Mouse (Mus musculus) kidney, embryonic 14.5 days (tissue): ENCODE results near the gene Dusp19. TPM values are rescaled to one million over a fixed set of nuclear protein-coding genes. Genes with fewer than 3 reads are reported as not detected.

Experiments used
- ATAC-seq: fragments of 200-750 bp; cut with Nextera tagmentation; 2 replicates; pipeline ENCODE4 v1.8.0; 2017; ENCODE audit warnings: moderate number of reproducible peaks, mild to moderate bottlenecking, moderate TSS enrichment, moderate library complexity; ENCODE audit not compliant: low FRiP score, low TSS enrichment
- H3K27ac ChIP-seq: fragments of 300-500 bp; sonication (generic); 2 replicates; pipeline ENCODE4 v1.5.1; 2014; ENCODE audit warnings: low read depth, mild to moderate bottlenecking, low read length, moderate library complexity, mixed read lengths
- H3K27me3 ChIP-seq: fragments of 300-500 bp; sonication (generic); 2 replicates; pipeline ENCODE4 v1.6.1; 2014; ENCODE audit warnings: mild to moderate bottlenecking, low read length; ENCODE audit not compliant: control insufficient read depth, insufficient read depth
- H3K36me3 ChIP-seq: fragments of 300-500 bp; sonication (generic); 2 replicates; pipeline ENCODE4 v1.6.1; 2014; ENCODE audit warnings: low read length, mixed read lengths; ENCODE audit not compliant: control insufficient read depth, insufficient read depth
- H3K4me1 ChIP-seq: fragments of 300-500 bp; sonication (generic); 2 replicates; pipeline ENCODE4 v1.6.1; 2014; ENCODE audit warnings: low read length, mixed read lengths; ENCODE audit not compliant: control insufficient read depth, insufficient read depth
- H3K4me2 ChIP-seq: fragments of 300-500 bp; sonication (generic); replicated peaks from 2 replicates; pipeline ENCODE4 v1.6.1; 2014; ENCODE audit warnings: low read depth, mild to moderate bottlenecking, low read length
- H3K4me3 ChIP-seq: fragments of 300-500 bp; sonication (generic); 2 replicates; pipeline ENCODE4 v1.5.1; 2014; ENCODE audit warnings: mild to moderate bottlenecking, low read length
- H3K9ac ChIP-seq: fragments of 300-500 bp; sonication (generic); 2 replicates; pipeline ENCODE4 v1.6.1; 2014; ENCODE audit warnings: low read depth, mild to moderate bottlenecking, low read length, moderate library complexity
- H3K9me3 ChIP-seq: fragments of 300-500 bp; sonication (generic); 2 replicates; pipeline ENCODE4 v1.6.1; 2016; ENCODE audit warnings: low read length; ENCODE audit not compliant: control insufficient read depth
- WGBS: fragments of 180-500 bp; shearing (Covaris S2); extraction: QIAGEN DNeasy Blood & Tissue Kit; methylation state at CpG from one replicate; pipeline ENCODE4 v1.1.7; 2014; 5-methylcytosine and 5-hydroxymethylcytosine counted together
- microRNA counts: library from miRNA; unstranded; fragments of <30 nt; microRNA quantifications from one replicate; lab custom pipeline; 2017
- microRNA-seq: library from miRNA; unstranded; fragments of <30 nt; microRNA quantifications from one replicate; pipeline ENCODE4, GENCODE M21; 2016
- polyA plus RNA-seq: library from polyadenylated mRNA; unstranded; fragments of >200 nt; fragmentation: Nextera tagmentation; extraction: Ambion mirVana; gene quantifications from 2 replicates; pipeline ENCODE4 v1.2.1, GENCODE M21; 2014

The Dusp19 gene
- polyA plus RNA-seq, 1 experiment from 2014 or later, result 20.5 TPM

- no peak overlapping the region for H3K27ac ChIP-seq
- H3K4me3 ChIP-seq, result no peak overlapping the region
- H3K9me3 ChIP-seq, result no peaks in the 10 kb centered on the region
- H3K9ac ChIP-seq, result no peak overlapping the region
- no peaks in the 10 kb centered on the region for H3K27me3 ChIP-seq
- WGBS, result 94% methylated on average over 5 of the region's 5 CpGs
- ATAC-seq, result no peak
- H3K4me2 ChIP-seq, result no peak overlapping the region
- peaks cover 7% of the 10 kb centered on the region; the same call in 1 of the 2 replicates for H3K36me3 ChIP-seq
- H3K4me1 ChIP-seq, result no peaks in the 10 kb centered on the region
Observed at GRCm38 (mm10) chr2:80667396-80667964, 50.6 kb downstream of the Dusp19 start.

- Histone ChIP-seq H3K27ac (no peak overlapping the region), H3K9me3 (no peaks in the 10 kb centered on the region), H3K4me1 (no peaks in the 10 kb centered on the region), H3K4me2 (no peak overlapping the region), H3K27me3 (no peaks in the 10 kb centered on the region), H3K9ac (no peak overlapping the region), H3K4me3 (no peak overlapping the region), H3K36me3 (peaks cover 7% of the 10 kb centered on the region; the same call in 1 of the 2 replicates)
- no peak for ATAC-seq
- 78% methylated on average over 11 of the region's 11 CpGs for WGBS
Observed at GRCm38 (mm10) chr2:80669868-80670666, 53.2 kb downstream of the Dusp19 start.

GRCm38 (mm10) chr2:80678803-80679202, 62.0 kb downstream of the Dusp19 start:
- no peaks in the 10 kb centered on the region for H3K4me1 ChIP-seq
- no peaks in the 10 kb centered on the region for H3K9me3 ChIP-seq
- H3K4me3 ChIP-seq, result no peak overlapping the region
- WGBS, result 87% methylated on average over 8 of the region's 8 CpGs
- no peak for ATAC-seq
- no peaks in the 10 kb centered on the region for H3K36me3 ChIP-seq
- no peak overlapping the region for H3K9ac ChIP-seq
- no peak overlapping the region for H3K27ac ChIP-seq
- no peaks in the 10 kb centered on the region for H3K27me3 ChIP-seq
- no peak overlapping the region for H3K4me2 ChIP-seq

MicroRNAs within 50 kb of the gene (microRNA counts, 519-probe panel; counts per million panel counts)
- microRNA mmu-miR-684 (lab: Ali Mortazavi, UCI), result not detected

Small RNA genes lying within 50 kb of the gene (microRNA-seq; reads per million reads assigned to microRNA genes)
- gene Mir684-1, result not detected

Other genes with a start within 250 kb of the Dusp19 start
- gene Frzb, start 169.4 kb upstream of the Dusp19 start, polyA plus RNA-seq, result 11.4 and 21.9 TPM in 2 replicates
- 48.4 and 71.4 TPM in 2 replicates for gene Nckap1, start 35.7 kb upstream of the Dusp19 start, polyA plus RNA-seq
- gene Nup35, start 191 bp downstream of the Dusp19 start, polyA plus RNA-seq, result 52.9 and 61.7 TPM in 2 replicates